Mouse (Mus musculus) neural tube, embryonic 14.5 days (tissue): ENCODE results near the gene Nrxn3. TPM values are rescaled to one million over a fixed set of nuclear protein-coding genes. Genes with fewer than 3 reads are reported as not detected.

Experiments used
- ATAC-seq: fragments of 200-750 bp; cut with Nextera tagmentation; 2 replicates; pipeline ENCODE4 v1.8.0; 2017; ENCODE audit warnings: low read depth, mild to moderate bottlenecking, moderate TSS enrichment, moderate library complexity
- H3K27ac ChIP-seq: fragments of 300-500 bp; sonication (generic); 2 replicates; pipeline ENCODE4 v1.5.1; 2014; ENCODE audit warnings: low read depth, mild to moderate bottlenecking, control low read depth, low read length, moderate library complexity, mixed read lengths
- H3K27me3 ChIP-seq: fragments of 300-500 bp; sonication (generic); 2 replicates; pipeline ENCODE4 v1.6.1; 2014; ENCODE audit warnings: low read length; ENCODE audit not compliant: control insufficient read depth, insufficient read depth
- H3K36me3 ChIP-seq: fragments of 300-500 bp; sonication (generic); 2 replicates; pipeline ENCODE4 v1.6.1; 2014; ENCODE audit warnings: low read length, mixed read lengths; ENCODE audit not compliant: control insufficient read depth, insufficient read depth
- H3K4me1 ChIP-seq: fragments of 300-500 bp; sonication (generic); 2 replicates; pipeline ENCODE4 v1.6.1; 2014; ENCODE audit warnings: low read length; ENCODE audit not compliant: control insufficient read depth, insufficient read depth
- H3K4me2 ChIP-seq: fragments of 300-500 bp; sonication (generic); 2 replicates; pipeline ENCODE4 v1.6.1; 2014; ENCODE audit warnings: mild to moderate bottlenecking, low read depth, low read length, control low read depth
- H3K4me3 ChIP-seq: fragments of 300-500 bp; sonication (generic); 2 replicates; pipeline ENCODE4 v1.5.1; 2014; ENCODE audit warnings: low read depth, low read length, control low read depth, mixed read lengths
- H3K9ac ChIP-seq: fragments of 300-500 bp; sonication (generic); replicated peaks from 2 replicates; pipeline ENCODE4 v1.6.1; 2014; ENCODE audit warnings: low read depth, mild to moderate bottlenecking, control low read depth, low read length, mixed read lengths
- H3K9me3 ChIP-seq: fragments of 300-500 bp; sonication (generic); 2 replicates; pipeline ENCODE4 v1.6.1; 2016; ENCODE audit warnings: low read length; ENCODE audit not compliant: control insufficient read depth
- WGBS: fragments of 180-500 bp; shearing (Covaris S2); extraction: QIAGEN DNeasy Blood & Tissue Kit; methylation state at CpG from one replicate; pipeline ENCODE4 v1.1.7; 2014; 5-methylcytosine and 5-hydroxymethylcytosine counted together
- polyA plus RNA-seq: library from polyadenylated mRNA; unstranded; fragments of >200 nt; fragmentation: Nextera tagmentation; extraction: Ambion mirVana; gene quantifications from 2 replicates; pipeline ENCODE4 v1.2.1, GENCODE M21; 2014

Nrxn3 gene
- polyA plus RNA-seq, 1 experiment from 2014 or later: 159 TPM

GRCm38 (mm10) chr12:89312586-89312985 is 589.9 kb downstream of the Nrxn3 start:
- WGBS: 38% methylated on average over 1 of the region's 1 CpGs
- H3K9ac ChIP-seq: no peak overlapping the region
- no peaks in the 10 kb centered on the region for H3K9me3 ChIP-seq
- no peak overlapping the region for H3K4me2 ChIP-seq
- no peak for ATAC-seq
- no peaks in the 10 kb centered on the region for H3K27me3 ChIP-seq
- no peak overlapping the region for H3K27ac ChIP-seq
- no peaks in the 10 kb centered on the region for H3K4me1 ChIP-seq
- no peak overlapping the region for H3K4me3 ChIP-seq
- no peaks in the 10 kb centered on the region for H3K36me3 ChIP-seq

- no peak overlapping the region for H3K4me3 ChIP-seq
- peak; percentile 74; the same call in 1 of the 2 replicates for ATAC-seq
- H3K36me3 ChIP-seq: no peaks in the 10 kb centered on the region
- no peak overlapping the region for H3K9ac ChIP-seq
- H3K27me3 ChIP-seq: no peaks in the 10 kb centered on the region
- 18% methylated on average over 8 of the region's 8 CpGs for WGBS
- no peak overlapping the region for H3K4me2 ChIP-seq
- H3K27ac ChIP-seq: no peak overlapping the region
- H3K9me3 ChIP-seq: no peaks in the 10 kb centered on the region
- peaks cover 9% of the 10 kb centered on the region for H3K4me1 ChIP-seq
Observed at GRCm38 (mm10) chr12:89325864-89326560, 603.3 kb downstream of the Nrxn3 start.

GRCm38 (mm10) chr12:89331474-89332263 is 609.0 kb downstream of the Nrxn3 start:
- no peaks in the 10 kb centered on the region for H3K4me1 ChIP-seq
- no peak overlapping the region for H3K9ac ChIP-seq
- no peak overlapping the region for H3K4me2 ChIP-seq
- H3K4me3 ChIP-seq: no peak overlapping the region
- ATAC-seq: no peak
- WGBS: 97% methylated on average over 3 of the region's 3 CpGs
- H3K36me3 ChIP-seq: no peaks in the 10 kb centered on the region
- H3K9me3 ChIP-seq: no peaks in the 10 kb centered on the region
- H3K27me3 ChIP-seq: no peaks in the 10 kb centered on the region
- no peak overlapping the region for H3K27ac ChIP-seq

- no peaks in the 10 kb centered on the region for H3K4me1 ChIP-seq
- H3K27me3 ChIP-seq: no peaks in the 10 kb centered on the region
- ATAC-seq: no peak
- no peak overlapping the region for H3K4me3 ChIP-seq
- H3K9ac ChIP-seq: no peak overlapping the region
- 91% methylated on average over 5 of the region's 5 CpGs for WGBS
- H3K9me3 ChIP-seq: no peaks in the 10 kb centered on the region
- no peaks in the 10 kb centered on the region for H3K36me3 ChIP-seq
- H3K4me2 ChIP-seq: no peak overlapping the region
- H3K27ac ChIP-seq: no peak overlapping the region
Observed at GRCm38 (mm10) chr12:89333486-89333885, 610.8 kb downstream of the Nrxn3 start.

- Histone ChIP-seq H3K9me3 (no peaks in the 10 kb centered on the region), H3K4me3 (no peak overlapping the region), H3K36me3 (no peaks in the 10 kb centered on the region), H3K9ac (no peak overlapping the region), H3K27me3 (no peaks in the 10 kb centered on the region), H3K4me1 (no peaks in the 10 kb centered on the region), H3K27ac (no peak overlapping the region), H3K4me2 (no peak overlapping the region)
- ATAC-seq: no peak
- WGBS: 76% methylated on average over 4 of the region's 4 CpGs
Observed at GRCm38 (mm10) chr12:89364850-89365249, 642.2 kb downstream of the Nrxn3 start.

GRCm38 (mm10) chr12:89369939-89370338 is 647.3 kb downstream of the Nrxn3 start:
- no peaks in the 10 kb centered on the region for H3K27me3 ChIP-seq
- no peaks in the 10 kb centered on the region for H3K9me3 ChIP-seq
- WGBS: 25% methylated on average over 1 of the region's 1 CpGs
- ATAC-seq: peak; percentile 49; the same call in 1 of the 2 replicates
- no peak overlapping the region for H3K9ac ChIP-seq
- no peak overlapping the region for H3K27ac ChIP-seq
- no peak overlapping the region for H3K4me3 ChIP-seq
- no peak overlapping the region for H3K4me2 ChIP-seq
- H3K4me1 ChIP-seq: no peaks in the 10 kb centered on the region
- no peaks in the 10 kb centered on the region for H3K36me3 ChIP-seq

- H3K4me1 ChIP-seq: no peaks in the 10 kb centered on the region
- H3K27ac ChIP-seq: no peak overlapping the region; the same call in 1 of the 2 replicates
- whole genome bisulfite sequencing: 64% methylated on average over 1 of the region's 1 CpGs
- H3K36me3 ChIP-seq: no peaks in the 10 kb centered on the region
- no peak overlapping the region for H3K4me2 ChIP-seq
- ATAC-seq: no peak
- H3K9me3 ChIP-seq: no peaks in the 10 kb centered on the region
- no peak overlapping the region for H3K4me3 ChIP-seq
- H3K9ac ChIP-seq: no peak overlapping the region
- H3K27me3 ChIP-seq: no peaks in the 10 kb centered on the region
Observed at GRCm38 (mm10) chr12:89376600-89376999, 653.9 kb downstream of the Nrxn3 start.

- peak overlapping the region; percentile 60; the same call in 1 of the 2 replicates for H3K27ac ChIP-seq
- H3K4me1 ChIP-seq: no peaks in the 10 kb centered on the region
- peak; percentile 73 for ATAC-seq
- H3K9ac ChIP-seq: no peak overlapping the region
- no peaks in the 10 kb centered on the region for H3K9me3 ChIP-seq
- no peaks in the 10 kb centered on the region for H3K27me3 ChIP-seq
- H3K4me2 ChIP-seq: no peak overlapping the region
- 34% methylated on average over 5 of the region's 5 CpGs for WGBS
- H3K36me3 ChIP-seq: no peaks in the 10 kb centered on the region
- no peak overlapping the region for H3K4me3 ChIP-seq
Observed at GRCm38 (mm10) chr12:89377051-89377643, 654.5 kb downstream of the Nrxn3 start.

- Histone ChIP-seq H3K9ac (no peak overlapping the region), H3K27ac (no peak overlapping the region), H3K36me3 (no peaks in the 10 kb centered on the region), H3K4me3 (no peak overlapping the region), H3K4me2 (no peak overlapping the region), H3K27me3 (no peaks in the 10 kb centered on the region), H3K4me1 (no peaks in the 10 kb centered on the region), H3K9me3 (no peaks in the 10 kb centered on the region)
- 85% methylated on average over 2 of the region's 2 CpGs for WGBS
- no peak for ATAC-seq
Observed at GRCm38 (mm10) chr12:89377687-89378086, 655.0 kb downstream of the Nrxn3 start.
